Mouse (Mus musculus): ENCODE measurements around the gene Maml3. TPM values are rescaled to one million over a fixed set of nuclear protein-coding genes. Genes with fewer than 3 reads are reported as not detected.

The Maml3 gene
- polyA plus RNA-seq, 1 experiment from 2014 or later = 2.9 TPM

DNA sequence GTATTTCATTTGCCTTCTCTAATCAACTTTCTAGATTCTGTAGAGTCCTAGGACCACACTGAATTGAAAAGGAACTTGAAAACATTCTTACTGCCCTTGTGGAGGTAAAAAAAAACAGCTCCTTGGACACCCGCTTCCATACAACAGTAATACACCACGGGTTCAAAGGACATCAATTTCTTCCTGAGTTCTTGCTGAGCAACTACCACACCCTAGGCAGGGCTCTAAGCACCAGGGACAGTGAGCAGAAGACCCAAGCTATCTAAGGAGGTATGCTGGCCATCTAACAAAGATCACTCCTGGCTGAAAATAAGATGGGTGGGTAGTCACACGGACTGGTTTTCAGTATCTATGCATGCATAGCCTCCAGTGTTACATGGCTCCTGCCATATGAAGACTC is 88.7 kb downstream of the Maml3 start:
- H3K4me3 ChIP-seq (ENCODE audit: low read depth, low read length) = no peak overlapping the region
- ATAC-seq (ENCODE audit: low FRiP score, low TSS enrichment) (no peak), DNase-seq (ENCODE audit: low spot score) (no peak)
- no peaks in the 10 kb centered on the region for H3K27me3 ChIP-seq (ENCODE audit: control insufficient read depth, insufficient read depth, low read length)
- no peak overlapping the region for H3K9ac ChIP-seq (ENCODE audit: low read length)
- no peak for TF ChIP-seq CTCF (IDR thresholded peaks at IDR 0.05; ENCODE audit: low read depth)
- no peak for TF ChIP-seq EP300 (optimal IDR thresholded peaks at IDR 0.05)
- 73% methylated on average over 3 of the region's 3 CpGs for WGBS
- no peak overlapping the region for H3K27ac ChIP-seq (replicated peaks)
- H3K36me3 ChIP-seq (ENCODE audit: control insufficient read depth, insufficient read depth, low read length) = no peaks in the 10 kb centered on the region
- no peak overlapping the region for H3K4me2 ChIP-seq (replicated peaks; ENCODE audit: low read depth)
- no peaks in the 10 kb centered on the region for H3K4me1 ChIP-seq (replicated peaks; ENCODE audit: control insufficient read depth, insufficient read depth)
- no peaks in the 10 kb centered on the region for H3K9me3 ChIP-seq (ENCODE audit: control insufficient read depth, low read length)

DNA sequence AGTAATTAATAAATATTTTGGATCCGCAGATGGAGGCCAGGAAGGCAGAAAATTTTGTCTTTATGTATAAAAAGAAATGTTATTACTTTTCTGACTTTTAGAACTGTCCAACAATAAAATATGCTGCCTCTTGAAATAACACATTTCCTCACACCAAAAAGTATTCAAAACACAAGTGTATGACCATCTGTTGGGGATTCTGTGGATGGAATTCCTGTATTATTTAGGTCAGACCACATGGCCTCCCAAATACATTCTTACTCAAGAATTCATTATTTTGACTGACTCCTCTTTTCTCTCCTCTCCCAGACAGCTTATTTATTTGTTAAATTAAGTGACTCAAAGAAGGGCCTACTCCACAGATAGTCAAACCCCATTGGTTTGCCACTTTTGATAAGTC is 89.3 kb downstream of the Maml3 start:
- no peak overlapping the region for H3K27ac ChIP-seq (replicated peaks)
- H3K4me2 ChIP-seq (replicated peaks; ENCODE audit: low read depth) = no peak overlapping the region
- no peak for TF ChIP-seq CTCF (IDR thresholded peaks at IDR 0.05; ENCODE audit: low read depth)
- TF ChIP-seq EP300 (optimal IDR thresholded peaks at IDR 0.05) = no peak
- no peak overlapping the region for H3K4me3 ChIP-seq (ENCODE audit: low read depth, low read length)
- WGBS = 73% methylated on average over 1 of the region's 1 CpGs
- H3K9ac ChIP-seq (ENCODE audit: low read length) = no peak overlapping the region
- H3K36me3 ChIP-seq (ENCODE audit: control insufficient read depth, insufficient read depth, low read length) = no peaks in the 10 kb centered on the region
- H3K4me1 ChIP-seq (replicated peaks; ENCODE audit: control insufficient read depth, insufficient read depth) = no peaks in the 10 kb centered on the region
- H3K27me3 ChIP-seq (ENCODE audit: control insufficient read depth, insufficient read depth, low read length) = no peaks in the 10 kb centered on the region
- H3K9me3 ChIP-seq (ENCODE audit: control insufficient read depth, low read length) = no peaks in the 10 kb centered on the region
- ATAC-seq (ENCODE audit: low FRiP score, low TSS enrichment) = no peak
- no peak for DNase-seq (ENCODE audit: low spot score)

DNA sequence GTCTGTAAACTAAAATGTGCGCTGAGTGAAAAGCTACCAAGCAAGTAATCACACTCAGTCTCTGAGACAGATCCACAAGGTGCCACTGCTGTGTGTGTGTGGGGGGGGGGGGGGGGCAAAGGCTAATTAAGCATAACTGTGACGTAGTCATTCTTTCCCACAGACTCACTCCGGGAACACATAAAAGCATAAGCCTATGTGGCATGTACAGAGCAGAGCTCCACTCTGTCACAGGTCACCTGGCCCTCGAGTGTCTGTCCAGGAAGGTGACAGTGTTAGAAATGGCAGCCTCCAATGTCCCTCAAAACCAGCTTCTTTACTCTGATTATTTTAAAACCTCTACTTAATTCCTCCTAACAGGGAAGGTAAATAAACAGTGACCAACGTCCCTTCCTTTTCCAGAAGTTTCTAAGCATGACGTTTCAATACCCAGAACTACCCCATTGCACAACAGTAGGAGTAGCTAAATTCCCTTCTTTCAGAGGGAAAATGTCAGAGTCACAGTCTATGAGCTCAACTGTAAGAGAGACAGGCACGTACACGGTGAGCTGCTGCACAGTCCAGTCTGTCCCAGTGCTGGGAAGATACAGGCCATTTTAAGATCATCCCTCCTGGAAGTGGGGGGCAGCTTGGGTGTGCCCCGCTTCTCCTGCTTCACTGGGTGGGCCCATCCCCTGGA is 93.7 kb downstream of the Maml3 start:
- no peak overlapping the region for H3K27ac ChIP-seq (replicated peaks)
- no peaks in the 10 kb centered on the region for H3K36me3 ChIP-seq (ENCODE audit: control insufficient read depth, insufficient read depth, low read length)
- peak; percentile 63 for ATAC-seq (ENCODE audit: low FRiP score, low TSS enrichment)
- H3K27me3 ChIP-seq (ENCODE audit: control insufficient read depth, insufficient read depth, low read length) = no peaks in the 10 kb centered on the region
- DNase-seq (ENCODE audit: low spot score) = no peak
- no peak overlapping the region for H3K4me3 ChIP-seq (ENCODE audit: low read depth, low read length)
- H3K4me2 ChIP-seq (replicated peaks; ENCODE audit: low read depth) = no peak overlapping the region
- no peak overlapping the region for H3K9ac ChIP-seq (ENCODE audit: low read length)
- 51% methylated on average over 9 of the region's 9 CpGs for WGBS
- no peaks in the 10 kb centered on the region for H3K9me3 ChIP-seq (ENCODE audit: control insufficient read depth, low read length)
- TF ChIP-seq CTCF (IDR thresholded peaks at IDR 0.05; ENCODE audit: low read depth) = no peak
- no peak for TF ChIP-seq EP300 (optimal IDR thresholded peaks at IDR 0.05)
- peaks cover 2% of the 10 kb centered on the region; the same call in 1 of the 2 replicates for H3K4me1 ChIP-seq (replicated peaks; ENCODE audit: control insufficient read depth, insufficient read depth)

DNA sequence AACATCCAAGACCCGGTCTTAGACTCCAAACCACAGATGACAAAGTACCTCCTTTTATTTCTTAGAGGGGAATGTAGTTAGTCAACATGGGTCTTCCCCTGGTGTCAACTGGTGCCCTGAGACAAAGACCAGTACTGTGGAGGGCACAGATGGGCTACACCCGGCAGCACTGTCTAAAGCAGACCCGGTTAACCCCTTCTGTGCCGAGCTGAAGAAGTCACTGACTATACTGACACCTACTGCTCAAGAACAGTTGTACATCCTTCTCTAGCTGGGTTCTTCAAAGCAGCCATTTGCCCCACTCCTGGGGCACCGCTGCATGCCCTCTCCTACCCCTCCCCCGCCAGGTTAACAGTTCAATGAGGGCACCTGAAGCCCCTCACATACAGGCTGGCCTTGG is 95.6 kb downstream of the Maml3 start:
- H3K4me3 ChIP-seq (ENCODE audit: low read depth, low read length) = no peak overlapping the region
- H3K4me2 ChIP-seq (replicated peaks; ENCODE audit: low read depth) = no peak overlapping the region
- WGBS = 38% methylated on average over 6 of the region's 6 CpGs
- H3K9me3 ChIP-seq (ENCODE audit: control insufficient read depth, low read length) = no peaks in the 10 kb centered on the region
- ATAC-seq (ENCODE audit: low FRiP score, low TSS enrichment) = peak; percentile 37; the same call in 1 of the 2 replicates
- H3K36me3 ChIP-seq (ENCODE audit: control insufficient read depth, insufficient read depth, low read length) = no peaks in the 10 kb centered on the region
- no peak overlapping the region for H3K9ac ChIP-seq (ENCODE audit: low read length)
- H3K27ac ChIP-seq (replicated peaks) = no peak overlapping the region
- DNase-seq (ENCODE audit: low spot score) = no peak
- H3K4me1 ChIP-seq (replicated peaks; ENCODE audit: control insufficient read depth, insufficient read depth) = peaks cover 2% of the 10 kb centered on the region; the same call in 1 of the 2 replicates
- TF ChIP-seq EP300 (optimal IDR thresholded peaks at IDR 0.05) = no peak
- TF ChIP-seq CTCF (IDR thresholded peaks at IDR 0.05; ENCODE audit: low read depth) = peak; percentile 63
- H3K27me3 ChIP-seq (ENCODE audit: control insufficient read depth, insufficient read depth, low read length) = no peaks in the 10 kb centered on the region

DNA sequence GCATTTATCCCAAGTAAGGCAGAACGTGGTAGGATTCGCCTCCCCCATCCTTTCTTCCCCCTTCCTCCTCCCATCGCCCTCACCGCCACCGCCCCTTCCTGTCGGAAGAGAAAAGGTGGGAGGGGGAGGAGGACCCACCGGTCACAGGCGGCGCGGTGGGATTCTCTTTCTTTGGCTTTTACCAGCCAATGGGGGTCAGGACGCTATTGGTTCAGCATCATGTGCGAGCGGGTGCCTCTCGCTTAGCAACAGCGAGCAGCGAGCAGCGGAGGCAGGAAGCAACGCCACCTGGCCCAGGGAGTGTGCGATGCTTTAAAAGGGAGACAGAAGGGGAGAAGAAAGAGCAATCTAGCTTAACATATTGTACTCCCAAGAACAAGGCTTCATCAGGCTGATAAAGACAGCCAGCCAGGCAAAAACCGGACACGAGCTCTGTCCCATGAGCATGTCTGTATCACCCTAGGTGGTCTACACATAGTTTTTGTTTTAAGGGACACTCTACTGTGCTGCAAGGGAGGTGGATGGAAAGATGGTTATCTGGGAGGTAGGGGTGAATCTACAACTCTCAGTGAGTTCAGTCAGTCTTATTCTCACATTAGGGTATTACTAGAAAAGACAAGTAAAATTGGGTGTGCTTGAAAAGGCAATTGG is 97.1 kb downstream of the Maml3 start:
- no peaks in the 10 kb centered on the region for H3K27me3 ChIP-seq (ENCODE audit: control insufficient read depth, insufficient read depth, low read length)
- H3K4me2 ChIP-seq (replicated peaks; ENCODE audit: low read depth) = peak overlapping the region; percentile 67
- no peak overlapping the region for H3K27ac ChIP-seq (replicated peaks)
- ATAC-seq (ENCODE audit: low FRiP score, low TSS enrichment) = peak; percentile 59
- peak; percentile 58 for DNase-seq (ENCODE audit: low spot score)
- H3K9ac ChIP-seq (ENCODE audit: low read length) = peak overlapping the region; percentile 23; the same call in 1 of the 2 replicates
- no peaks in the 10 kb centered on the region for H3K36me3 ChIP-seq (ENCODE audit: control insufficient read depth, insufficient read depth, low read length)
- no peaks in the 10 kb centered on the region for H3K9me3 ChIP-seq (ENCODE audit: control insufficient read depth, low read length)
- 2% methylated on average over 18 of the region's 21 CpGs for WGBS
- TF ChIP-seq EP300 (optimal IDR thresholded peaks at IDR 0.05) = no peak
- TF ChIP-seq CTCF (IDR thresholded peaks at IDR 0.05; ENCODE audit: low read depth) = peak; percentile 51
- peaks cover 2% of the 10 kb centered on the region; the same call in 1 of the 2 replicates for H3K4me1 ChIP-seq (replicated peaks; ENCODE audit: control insufficient read depth, insufficient read depth)
- peak overlapping the region; percentile 36 for H3K4me3 ChIP-seq (ENCODE audit: low read depth, low read length)

Data from stomach, postnatal 0 days (tissue).